Mouse (Mus musculus) midbrain, embryonic 10.5 days (tissue): ENCODE measurements at regions not wholly inside any gene's neighbourhood (a gene's known extent, or its start where the extent isn't known, plus 50 kb on each side); places are given as distances from the start of the nearest gene placed in this dataset.

ENCODE experiments used
- DNase-seq: peaks from one replicate; pipeline ENCODE4 v3.0.0-alpha.2; 2017; ENCODE audit warnings: low spot score
- H3K27ac ChIP-seq: fragments of 300-500 bp; sonication (generic); replicated peaks from 2 replicates; pipeline ENCODE4 v1.5.1; 2016; ENCODE audit warnings: mild to moderate bottlenecking
- H3K27me3 ChIP-seq: fragments of 300-500 bp; sonication (generic); 2 replicates; pipeline ENCODE4 v1.6.1; 2016; ENCODE audit warnings: low read depth, mild to moderate bottlenecking; ENCODE audit not compliant: poor library complexity, severe bottlenecking
- H3K36me3 ChIP-seq: fragments of 300-500 bp; sonication (generic); 2 replicates; pipeline ENCODE4 v1.6.1; 2016; ENCODE audit warnings: mild to moderate bottlenecking, moderate library complexity
- H3K4me1 ChIP-seq: fragments of 300-500 bp; sonication (generic); 2 replicates; pipeline ENCODE4 v1.6.1; 2016
- H3K4me3 ChIP-seq: fragments of 300-500 bp; sonication (generic); 2 replicates; pipeline ENCODE4 v1.5.1; 2016; ENCODE audit warnings: mild to moderate bottlenecking, moderate library complexity
- H3K9me3 ChIP-seq: fragments of 300-500 bp; sonication (generic); replicated peaks from 2 replicates; pipeline ENCODE4 v1.6.1; 2016; ENCODE audit warnings: mild to moderate bottlenecking
- WGBS: fragments of 180-500 bp; shearing (Covaris S2); methylation state at CpG from one replicate; pipeline ENCODE4 v1.1.7; 2016; 5-methylcytosine and 5-hydroxymethylcytosine counted together

DNA sequence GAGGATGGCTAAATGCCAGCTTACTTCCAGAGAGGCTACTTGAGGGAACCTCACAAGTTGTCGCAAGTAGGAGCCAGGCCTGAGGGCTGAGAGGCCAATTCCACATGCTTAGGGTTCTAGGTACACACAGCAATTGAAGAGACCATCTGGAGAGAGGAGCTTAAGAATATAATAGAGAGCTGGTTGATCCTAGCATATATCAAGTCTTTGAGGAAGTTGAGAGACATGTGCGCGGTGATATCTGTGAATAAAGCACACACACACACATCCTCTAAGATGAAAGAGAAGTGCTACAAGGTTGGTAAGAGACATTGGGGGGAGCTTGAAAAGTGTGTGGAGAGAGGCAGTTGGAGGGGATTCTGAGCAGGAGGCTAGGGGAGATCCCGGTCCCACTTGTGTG lies 189.5 kb downstream of the Zfp462 start:
- Histone ChIP-seq H3K36me3 (no peaks in the 10 kb centered on the region), H3K27me3 (peaks cover 5% of the 10 kb centered on the region; the same call in 1 of the 2 replicates), H3K4me3 (no peak overlapping the region), H3K9me3 (no peaks in the 10 kb centered on the region), H3K27ac (no peak overlapping the region), H3K4me1 (peaks cover 22% of the 10 kb centered on the region)
- no peak for DNase-seq
- 95% methylated on average over 4 of the region's 4 CpGs for WGBS

DNA sequence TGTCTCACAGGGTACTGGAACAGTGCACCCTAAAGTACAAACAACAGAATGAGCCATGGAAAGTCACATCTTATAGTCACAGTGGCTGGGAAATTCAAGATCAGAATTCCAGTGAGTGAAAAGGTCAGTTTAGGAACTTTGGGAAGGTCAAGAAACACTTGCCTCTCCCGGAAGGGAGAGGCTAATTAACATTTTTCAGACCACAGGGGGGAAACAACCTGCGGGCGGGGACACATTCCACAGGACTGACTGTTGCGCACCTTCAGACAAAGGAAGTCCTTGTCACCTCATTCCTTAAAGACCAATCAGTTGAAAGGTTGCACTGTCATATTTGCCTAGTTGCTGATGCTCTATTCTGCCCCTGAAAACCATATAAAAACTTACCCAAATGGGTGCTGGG lies 189.9 kb downstream of the Zfp462 start:
- Histone ChIP-seq H3K27ac (no peak overlapping the region), H3K4me1 (peaks cover 22% of the 10 kb centered on the region), H3K36me3 (no peaks in the 10 kb centered on the region), H3K9me3 (no peaks in the 10 kb centered on the region), H3K27me3 (peaks cover 5% of the 10 kb centered on the region; the same call in 1 of the 2 replicates), H3K4me3 (no peak overlapping the region)
- no peak for DNase-seq
- 67% methylated on average over 4 of the region's 4 CpGs for WGBS

DNA sequence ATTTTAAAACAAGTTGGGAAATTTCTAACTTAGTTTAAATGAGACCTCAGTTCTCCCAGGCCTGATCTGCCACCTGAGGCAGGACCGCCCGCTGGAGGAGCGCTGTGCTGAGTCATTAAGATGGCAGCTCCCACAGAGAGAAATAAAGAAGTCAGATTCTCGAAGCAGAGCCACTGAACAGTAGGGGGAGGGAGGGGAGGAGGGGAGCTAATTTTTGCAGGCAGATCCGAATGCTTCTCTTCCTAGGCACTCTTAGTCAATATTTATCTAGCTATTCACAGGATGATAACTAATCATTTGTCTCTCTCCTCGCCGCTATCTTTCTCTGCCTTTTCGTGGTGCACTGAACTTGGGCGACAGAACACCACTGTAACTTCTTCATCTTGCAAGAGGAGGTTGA lies 191.4 kb downstream of the Zfp462 start:
- H3K36me3 ChIP-seq: no peaks in the 10 kb centered on the region
- H3K27ac ChIP-seq: peak overlapping the region; percentile 65
- peaks cover 22% of the 10 kb centered on the region for H3K4me1 ChIP-seq
- WGBS: 7% methylated on average over 9 of the region's 9 CpGs
- H3K27me3 ChIP-seq: peaks cover 5% of the 10 kb centered on the region; the same call in 1 of the 2 replicates
- peak; percentile 44 for DNase-seq
- H3K4me3 ChIP-seq: peak overlapping the region; percentile 24; the same call in 1 of the 2 replicates
- H3K9me3 ChIP-seq: no peaks in the 10 kb centered on the region

DNA sequence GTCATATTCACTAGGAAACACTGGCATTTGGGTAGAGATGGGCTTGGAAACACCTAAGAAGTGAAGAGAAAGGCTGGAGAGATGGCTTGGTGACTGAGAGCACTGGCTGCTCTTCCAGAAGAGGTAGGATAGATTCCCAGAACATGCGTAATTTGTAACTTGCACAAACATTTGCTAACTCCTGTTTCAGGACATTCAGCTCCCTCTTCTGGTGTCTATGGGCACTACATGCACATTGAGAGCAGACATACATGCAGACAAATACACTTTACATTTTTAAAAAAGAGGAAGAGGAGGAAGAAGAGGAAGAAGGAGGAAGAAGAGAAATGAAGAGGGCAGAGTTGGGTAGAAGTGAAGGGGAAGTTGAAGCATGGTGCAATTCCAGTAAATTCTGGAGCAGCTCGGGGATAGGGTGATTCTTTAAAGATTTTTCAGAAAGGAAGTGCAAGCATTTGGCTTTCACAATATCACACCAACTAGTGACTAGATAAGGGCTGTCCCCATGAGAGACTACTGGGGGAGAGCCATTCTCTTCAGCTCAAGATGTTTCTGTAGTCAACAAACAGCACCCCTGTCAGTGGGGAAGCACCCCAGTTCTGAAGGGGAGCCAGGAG lies 193.0 kb downstream of the Zfp462 start:
- no peak for DNase-seq
- 87% methylated on average over 2 of the region's 2 CpGs for WGBS
- no peak overlapping the region for H3K4me3 ChIP-seq
- H3K9me3 ChIP-seq: no peaks in the 10 kb centered on the region
- H3K4me1 ChIP-seq: peaks cover 27% of the 10 kb centered on the region
- H3K36me3 ChIP-seq: no peaks in the 10 kb centered on the region
- no peak overlapping the region for H3K27ac ChIP-seq
- peaks cover 5% of the 10 kb centered on the region; the same call in 1 of the 2 replicates for H3K27me3 ChIP-seq

DNA sequence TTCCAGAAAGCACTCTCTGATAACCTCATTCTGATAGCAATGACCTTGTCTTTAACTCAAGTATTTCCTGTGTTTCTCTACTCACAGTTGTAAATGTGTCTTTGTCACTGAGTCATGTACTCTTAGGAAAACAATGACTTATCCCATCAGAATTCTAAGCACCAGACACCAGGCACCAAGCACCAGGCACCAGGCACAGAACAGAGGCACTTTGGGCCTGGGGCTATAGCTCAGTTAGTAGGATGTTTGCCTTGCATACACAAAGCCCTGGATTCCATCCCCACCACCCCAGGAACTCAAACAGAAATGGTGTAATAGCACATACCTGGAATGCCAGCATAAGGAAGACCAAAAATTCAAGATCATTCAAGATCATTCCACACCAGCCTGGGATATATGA lies 196.5 kb downstream of the Zfp462 start:
- no peak for DNase-seq
- Histone ChIP-seq H3K9me3 (no peaks in the 10 kb centered on the region), H3K36me3 (no peaks in the 10 kb centered on the region), H3K27ac (no peak overlapping the region), H3K4me3 (no peak overlapping the region), H3K27me3 (no peaks in the 10 kb centered on the region), H3K4me1 (peaks cover 30% of the 10 kb centered on the region)

DNA sequence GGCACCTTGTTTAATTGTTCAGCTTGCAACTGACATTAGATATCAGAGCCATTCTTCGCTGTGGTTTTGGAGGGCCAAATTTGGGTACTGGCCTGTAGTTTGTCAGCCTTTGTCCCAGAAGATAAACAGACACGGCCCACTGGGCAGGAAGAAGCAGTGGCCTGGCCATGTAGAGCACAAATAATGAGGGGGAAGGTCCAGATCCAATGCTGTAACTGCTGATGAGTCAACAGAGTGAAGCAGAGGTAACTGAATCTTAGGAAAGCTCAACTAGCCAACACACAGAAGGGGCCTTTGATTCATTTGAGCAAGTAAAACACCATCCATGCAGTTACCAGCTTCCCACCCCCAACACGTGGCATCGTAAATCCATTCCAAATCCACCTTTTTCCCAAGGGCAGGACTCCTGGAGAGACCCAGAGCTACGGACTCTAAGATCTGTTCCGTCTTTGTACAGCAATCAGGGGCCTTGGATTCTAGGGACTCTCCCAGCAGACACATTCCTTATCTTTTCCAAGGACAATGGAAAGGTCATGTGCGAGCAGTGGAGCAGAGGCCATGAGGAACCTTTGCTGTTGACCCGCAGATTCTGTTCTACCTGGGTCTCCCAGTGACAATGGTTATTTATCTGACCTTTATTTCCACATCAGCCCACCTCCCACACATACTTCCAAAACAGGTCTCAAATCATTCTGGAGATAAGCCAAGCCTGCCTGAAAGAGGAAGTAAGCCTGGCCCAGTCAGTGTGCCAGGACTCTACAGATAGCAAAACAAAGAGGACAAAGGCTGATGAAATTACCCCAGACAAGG lies 197.3 kb downstream of the Zfp462 start:
- DNase-seq: no peak
- 80% methylated on average over 8 of the region's 8 CpGs for WGBS
- no peaks in the 10 kb centered on the region for H3K36me3 ChIP-seq
- H3K4me3 ChIP-seq: no peak overlapping the region
- H3K27me3 ChIP-seq: no peaks in the 10 kb centered on the region
- H3K9me3 ChIP-seq: no peaks in the 10 kb centered on the region
- peaks cover 26% of the 10 kb centered on the region for H3K4me1 ChIP-seq
- peak overlapping the region; percentile 33; the same call in 1 of the 2 replicates for H3K27ac ChIP-seq

DNA sequence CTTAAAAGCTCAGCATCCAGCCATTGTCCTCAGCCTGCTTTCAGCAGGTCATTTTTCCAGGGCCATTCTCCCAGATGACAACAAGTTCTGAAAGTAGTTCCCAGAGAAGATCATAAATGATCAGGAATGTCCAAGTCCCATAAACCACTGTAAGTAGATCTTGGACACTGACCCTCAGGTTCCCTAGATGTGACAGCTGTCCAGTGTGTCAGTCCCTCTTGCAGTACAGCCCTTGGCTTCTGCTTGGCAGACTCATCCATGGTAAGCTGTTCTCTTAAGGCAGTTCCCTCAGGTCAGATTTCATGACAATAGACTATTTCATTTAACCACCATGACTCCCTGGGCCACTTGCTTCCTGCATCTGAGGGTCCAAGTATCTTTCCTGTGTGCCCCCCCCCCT lies 198.6 kb downstream of the Zfp462 start:
- H3K27ac ChIP-seq: no peak overlapping the region
- no peak for DNase-seq

DNA sequence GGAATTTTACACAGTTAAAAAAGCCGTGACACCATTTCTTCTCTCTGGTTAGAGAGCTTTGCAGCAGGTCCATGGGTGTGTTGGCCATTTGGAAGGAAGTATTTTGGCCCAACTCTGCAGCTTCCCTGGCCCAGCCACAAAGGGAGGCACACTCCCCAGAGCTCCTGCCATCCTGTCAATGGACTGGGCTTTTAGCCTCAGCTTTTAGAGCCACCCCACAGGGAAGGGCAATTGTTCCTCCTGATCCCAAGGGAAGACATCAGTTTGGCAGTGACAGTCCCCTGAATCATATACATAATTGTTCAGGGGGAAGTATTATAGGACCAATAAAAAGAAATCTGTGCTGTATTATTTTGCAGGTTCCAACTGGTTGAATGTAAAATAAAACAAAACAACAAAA lies 200.1 kb downstream of the Zfp462 start:
- Histone ChIP-seq H3K4me3 (no peak overlapping the region), H3K4me1 (peaks cover 36% of the 10 kb centered on the region), H3K9me3 (no peaks in the 10 kb centered on the region), H3K36me3 (no peaks in the 10 kb centered on the region), H3K27ac (no peak overlapping the region; the same call in 1 of the 2 replicates), H3K27me3 (no peaks in the 10 kb centered on the region)
- no peak for DNase-seq
- 40% methylated on average over 1 of the region's 1 CpGs for WGBS

More for the DNA sequence above, 198.6 kb downstream of the Zfp462 start:
- H3K36me3 ChIP-seq: no peaks in the 10 kb centered on the region
- no peaks in the 10 kb centered on the region for H3K27me3 ChIP-seq
- no peaks in the 10 kb centered on the region for H3K9me3 ChIP-seq
- peaks cover 30% of the 10 kb centered on the region for H3K4me1 ChIP-seq
- H3K4me3 ChIP-seq: no peak overlapping the region

DNA sequence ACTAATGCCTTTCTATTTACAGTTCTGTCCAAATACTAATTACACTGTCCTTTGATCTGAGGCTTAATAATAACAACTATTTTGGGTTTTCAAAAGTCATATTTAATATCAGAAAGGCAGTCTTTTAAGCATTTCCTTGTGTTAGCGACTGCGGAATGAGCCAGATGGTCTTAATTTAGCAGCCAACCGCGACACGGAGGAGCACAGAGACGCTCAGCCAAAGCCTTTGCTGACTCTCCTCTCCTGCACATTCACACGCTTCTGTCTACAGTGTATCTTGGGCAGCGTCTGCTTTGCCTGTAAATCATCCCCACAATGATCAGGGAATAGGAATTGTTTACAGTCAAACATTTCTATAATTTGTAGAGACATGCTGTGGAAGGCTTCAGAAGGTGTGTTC lies 201.1 kb downstream of the Zfp462 start:
- Histone ChIP-seq H3K4me1 (peaks cover 36% of the 10 kb centered on the region), H3K9me3 (no peaks in the 10 kb centered on the region), H3K4me3 (no peak overlapping the region), H3K27ac (0 out of 2 replicates have a peak overlapping the region, but pooled peaks have one; percentile 34), H3K36me3 (no peaks in the 10 kb centered on the region), H3K27me3 (no peaks in the 10 kb centered on the region)
- DNase-seq: no peak
- 68% methylated on average over 8 of the region's 8 CpGs for WGBS

DNA sequence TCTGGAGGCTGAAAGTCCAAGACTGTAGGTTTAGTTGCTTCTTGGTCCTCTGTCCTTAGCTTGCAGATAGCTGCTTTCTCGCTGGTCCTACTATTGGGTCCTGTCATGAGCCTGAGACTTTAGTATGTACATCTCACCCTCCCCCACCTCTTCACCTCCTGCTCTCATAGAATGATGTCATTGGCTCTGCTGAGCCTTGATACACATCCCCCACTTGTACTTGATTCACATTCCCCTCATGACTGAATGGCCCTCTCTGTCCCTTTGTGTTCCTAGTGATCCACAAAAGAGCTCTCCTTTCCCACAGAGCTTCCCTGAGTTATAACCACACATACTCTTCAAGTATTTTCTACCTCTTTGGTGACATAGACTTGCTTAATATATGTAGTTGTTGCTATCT lies 201.5 kb upstream of the Rad23b start:
- no peak for DNase-seq
- Histone ChIP-seq H3K4me1 (peaks cover 30% of the 10 kb centered on the region), H3K27me3 (no peaks in the 10 kb centered on the region), H3K9me3 (no peaks in the 10 kb centered on the region), H3K27ac (peak overlapping the region; percentile 29), H3K4me3 (no peak overlapping the region), H3K36me3 (no peaks in the 10 kb centered on the region)
- WGBS: 92% methylated on average over 1 of the region's 1 CpGs

DNA sequence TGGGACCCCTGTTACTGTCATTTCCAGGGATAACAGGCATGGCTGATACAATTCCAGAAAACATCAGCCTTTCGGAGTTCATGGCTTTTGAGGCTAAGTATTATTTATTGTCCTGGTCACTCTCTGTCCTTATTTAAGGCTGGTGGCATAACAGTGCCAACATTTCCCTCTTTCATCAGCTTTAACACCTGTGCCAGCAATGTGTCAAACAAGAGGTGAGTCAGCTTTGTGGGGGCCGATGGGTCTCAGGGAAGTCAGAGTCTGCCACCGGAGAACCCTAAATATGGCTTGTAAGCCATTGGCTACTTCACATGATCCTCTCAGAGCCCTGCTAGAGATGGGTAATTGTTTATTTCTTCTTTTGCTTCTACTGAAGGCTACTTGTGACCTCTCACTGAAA lies 195.3 kb upstream of the Rad23b start:
- Histone ChIP-seq H3K27ac (no peak overlapping the region), H3K36me3 (no peaks in the 10 kb centered on the region), H3K27me3 (no peaks in the 10 kb centered on the region), H3K9me3 (no peaks in the 10 kb centered on the region), H3K4me1 (no peaks in the 10 kb centered on the region), H3K4me3 (no peak overlapping the region)
- DNase-seq: no peak
- 90% methylated on average over 3 of the region's 3 CpGs for WGBS

DNA sequence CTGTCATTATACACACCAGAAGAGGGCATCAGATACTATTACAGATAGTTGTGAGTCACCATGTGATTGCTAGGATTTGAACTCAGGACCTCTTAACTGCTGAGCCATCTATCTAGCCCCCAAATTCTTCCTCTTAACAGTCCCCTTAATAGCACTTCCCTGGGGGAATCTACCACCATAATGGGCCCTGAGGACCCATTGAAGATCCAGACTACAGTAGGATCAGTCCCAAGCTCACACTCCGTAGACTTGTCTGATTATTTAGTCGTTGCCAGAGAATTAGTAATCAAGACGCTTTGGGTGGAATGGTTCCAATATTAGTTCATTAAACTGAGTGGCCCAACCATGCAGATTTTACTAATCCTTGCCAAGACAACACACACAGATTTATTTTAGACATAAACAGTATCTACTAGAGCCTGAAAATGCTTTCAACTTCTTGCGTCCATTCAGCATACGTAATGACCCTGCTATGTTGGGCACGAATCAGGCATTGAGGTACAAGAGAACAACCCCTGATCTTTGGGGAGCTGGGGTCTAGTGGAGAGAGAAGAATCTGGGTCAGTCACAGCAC lies 191.6 kb upstream of the Rad23b start:
- no peak for DNase-seq
- H3K9me3 ChIP-seq: no peaks in the 10 kb centered on the region
- 93% methylated on average over 6 of the region's 6 CpGs for WGBS

DNA sequence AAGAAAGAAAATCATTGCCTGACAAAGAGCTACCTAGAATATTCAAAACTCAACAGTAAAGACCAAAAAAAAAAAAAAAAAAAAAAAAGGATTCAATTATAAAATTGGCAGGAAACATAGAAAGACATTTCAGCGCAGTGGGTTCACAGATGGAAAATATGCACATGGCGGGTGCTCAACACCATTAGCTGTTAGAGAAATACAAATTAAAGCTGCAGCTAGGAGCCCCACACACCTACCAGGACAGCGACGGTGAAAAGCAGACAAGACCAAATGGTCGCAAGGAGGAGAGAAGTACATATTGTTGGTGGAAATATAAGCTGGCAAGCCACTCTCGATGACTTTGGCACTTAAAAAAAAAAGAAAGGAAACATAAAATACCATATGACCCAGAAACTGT lies 183.6 kb upstream of the Rad23b start:
- Histone ChIP-seq H3K9me3 (no peaks in the 10 kb centered on the region), H3K36me3 (no peaks in the 10 kb centered on the region), H3K27me3 (no peaks in the 10 kb centered on the region), H3K4me1 (no peaks in the 10 kb centered on the region), H3K4me3 (no peak overlapping the region), H3K27ac (no peak overlapping the region)
- DNase-seq: no peak
- 93% methylated on average over 6 of the region's 6 CpGs for WGBS

More for the DNA sequence above, 191.6 kb upstream of the Rad23b start:
- Histone ChIP-seq H3K27ac (no peak overlapping the region), H3K36me3 (no peaks in the 10 kb centered on the region), H3K27me3 (no peaks in the 10 kb centered on the region), H3K4me1 (no peaks in the 10 kb centered on the region), H3K4me3 (no peak overlapping the region)
